ENCODE assay signal across 9 mouse cellular contexts in the genomic region with DNA sequence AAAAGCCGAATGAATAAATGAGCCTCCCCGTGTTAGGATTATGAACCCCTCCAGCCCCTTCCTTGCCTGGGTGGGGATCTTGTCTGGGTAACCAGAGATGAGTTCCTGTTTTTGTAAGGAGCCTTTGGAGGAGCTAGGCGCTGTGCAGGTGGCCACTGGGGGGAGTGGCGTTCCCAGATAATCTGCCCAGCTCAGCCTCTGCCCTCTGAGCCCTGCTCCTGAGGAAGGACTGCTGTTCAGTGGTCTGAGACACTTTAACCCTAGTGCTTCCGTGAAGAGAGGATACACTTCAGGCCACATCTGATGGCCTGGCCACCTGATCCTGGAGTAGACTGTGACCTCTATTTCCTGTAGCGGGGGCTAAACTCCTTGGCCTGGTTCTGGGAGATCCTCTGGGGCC. TPM values are rescaled to one million over a fixed set of nuclear protein-coding genes. Genes with fewer than 3 reads are reported as not detected.
DNase-seq lines count a peak whose midpoint lies in the region; ATAC-seq and TF ChIP-seq lines count a peak whose summit lies in the region.
"Had no signal": no experiment of that assay in that cellular context is flagged by ENCODE, and none has a peak within 500 bp of the region (broad histone marks: within the 10 kb centered on the region; RNA-seq: fewer than 3 reads in every experiment).

No protein-coding gene starts in this region.

- no peaks in the 10 kb centered on the region for H3K9me3 ChIP-seq in limb, embryonic 10.5 days (replicated peaks)
- H3K9me3 ChIP-seq in midbrain, embryonic 15.5 days: no peaks in the 10 kb centered on the region
- H3K9me3 ChIP-seq: liver, embryonic 15.5 days had no signal

- no peaks in the 10 kb centered on the region for H3K36me3 ChIP-seq in C2C12 (ENCODE audit: control insufficient read depth, insufficient read depth)
- no peaks in the 10 kb centered on the region for H3K36me3 ChIP-seq in limb, embryonic 10.5 days
- no peaks in the 10 kb centered on the region for H3K36me3 ChIP-seq in midbrain, embryonic 15.5 days (replicated peaks)
- H3K36me3 ChIP-seq: liver, embryonic 15.5 days had no signal

- no peaks in the 10 kb centered on the region for H3K79me2 ChIP-seq in C2C12 (ENCODE audit: control insufficient read depth, insufficient read depth)

- peaks cover 22% of the 10 kb centered on the region for H3K27me3 ChIP-seq in C2C12 (ENCODE audit: control insufficient read depth, insufficient read depth, insufficient read length)
- H3K27me3 ChIP-seq in limb, embryonic 10.5 days (ENCODE audit: low read depth, poor library complexity, severe bottlenecking): no peaks in the 10 kb centered on the region
- no peaks in the 10 kb centered on the region for H3K27me3 ChIP-seq in midbrain, embryonic 15.5 days (replicated peaks)

- no peaks in the 10 kb centered on the region for H3K79me3 ChIP-seq in C2C12 (ENCODE audit: low read depth)

- peak; percentile 7 for TF ChIP-seq CTCF in C2C12 (IDR thresholded peaks at IDR 0.05; ENCODE audit: control insufficient read depth, insufficient read depth, insufficient read length)
- TF ChIP-seq CTCF in embryonic fibroblast, embryonic 13.5 days (IDR thresholded peaks at IDR 0.05; ENCODE audit: borderline replicate concordance, insufficient read depth, low read length): peak; percentile 23; the same call in 1 of the 2 replicates

- H3K4me1 ChIP-seq in embryonic fibroblast, embryonic 13.5 days (ENCODE audit: control insufficient read depth, insufficient read depth, low read length): no peaks in the 10 kb centered on the region
- peaks cover 9% of the 10 kb centered on the region for H3K4me1 ChIP-seq in limb, embryonic 10.5 days
- peaks cover 6% of the 10 kb centered on the region; the same call in 1 of the 2 replicates for H3K4me1 ChIP-seq in midbrain, embryonic 15.5 days

- no peak overlapping the region for H3K9ac ChIP-seq in midbrain, embryonic 15.5 days
- H3K9ac ChIP-seq: liver, embryonic 15.5 days had no signal

- DNase-seq in cerebellum, adult 11 months: peak; percentile 18
- no peak for DNase-seq in cerebellum, adult 9-10 months
- peak; percentile 58 for DNase-seq in limb, embryonic 10.5 days (ENCODE audit: low spot score)
- no peak for DNase-seq in layer of hippocampus, postnatal 10 days (ENCODE audit: low spot score in 2 of 2)
- no peak for DNase-seq in frontal cortex, postnatal 14 days (ENCODE audit: low spot score in 2 of 2)

- no peak overlapping the region for H3K4me3 ChIP-seq in C2C12 (ENCODE audit: insufficient read depth, poor library complexity, severe bottlenecking)
- H3K4me3 ChIP-seq in embryonic fibroblast, embryonic 13.5 days (ENCODE audit: insufficient read depth, low read length): no peak overlapping the region
- no peak overlapping the region for H3K4me3 ChIP-seq in limb, embryonic 10.5 days
- no peak overlapping the region for H3K4me3 ChIP-seq in midbrain, embryonic 15.5 days
- H3K4me3 ChIP-seq: liver, embryonic 15.5 days had no signal

- no peak overlapping the region for H3K4me2 ChIP-seq in midbrain, embryonic 15.5 days
- H3K4me2 ChIP-seq: liver, embryonic 15.5 days had no signal

- H3K27ac ChIP-seq in embryonic fibroblast, embryonic 13.5 days (ENCODE audit: insufficient read depth, low read length): no peak overlapping the region
- no peak overlapping the region for H3K27ac ChIP-seq in limb, embryonic 10.5 days
- no peak overlapping the region for H3K27ac ChIP-seq in midbrain, embryonic 15.5 days
- H3K27ac ChIP-seq: liver, embryonic 15.5 days had no signal

- no peak for TF ChIP-seq POLR2A in embryonic fibroblast, embryonic 13.5 days (IDR thresholded peaks at IDR 0.05; ENCODE audit: low read depth, low read length)

- 21% methylated on average over 6 of the region's 6 CpGs for WGBS in limb, embryonic 10.5 days
- 15% methylated on average over 6 of the region's 6 CpGs for WGBS in midbrain, embryonic 15.5 days

- ATAC-seq in midbrain, embryonic 15.5 days (replicated peaks): 0 out of 2 replicates have a peak, but pooled peaks have one; percentile 42

- H3ac ChIP-seq in C2C12 (ENCODE audit: control insufficient read depth, insufficient read length, low read depth): no peak overlapping the region

TF ChIP-seq in C2C12, 6 proteins besides CTCF, POLR2A, EP300 and RAD21:
- TF ChIP-seq CEBPB (IDR thresholded peaks at IDR 0.05; ENCODE audit: low read depth) (no peak), MYOD1 (IDR thresholded peaks at IDR 0.05; ENCODE audit: control insufficient read depth, insufficient read length, low read depth) (no peak), MAX (IDR thresholded peaks at IDR 0.05) (no peak), USF1 (IDR thresholded peaks at IDR 0.05; ENCODE audit: low read depth) (no peak), FOSL1 (IDR thresholded peaks at IDR 0.05; ENCODE audit: insufficient read depth, low read length, poor library complexity, severe bottlenecking) (no peak), MYOG (IDR thresholded peaks at IDR 0.05; ENCODE audit: control insufficient read depth, extremely low read depth, insufficient read length) (no peak)

RNA-seq across cellular contexts. Expression of a gene that starts 7.2 kb away (rescaled TPM):
- 16.9 TPM for polyA plus RNA-seq in C2C12 (2012; fragmentation: generic; extraction: Trizol)
- 44.8 and 55.2 TPM in 2 replicates for polyA plus RNA-seq in embryonic fibroblast, embryonic 13.5 days (2011; ENCODE audit: insufficient read length, low read depth, missing spikeins)
- polyA plus RNA-seq in limb, embryonic 10.5 days (2016; fragmentation: Nextera tagmentation; extraction: Ambion mirVana): 78.8 and 88.8 TPM in 2 replicates
- polyA plus RNA-seq in midbrain, embryonic 15.5 days (2015; fragmentation: Nextera tagmentation; extraction: Ambion mirVana): 60.2 and 63.5 TPM in 2 replicates
- total RNA-seq in layer of hippocampus, postnatal 10 days (2021): 10 to 100 TPM; 63.4 to 68.8 TPM

Comparison
In these comparisons a context has a peak if more than half of its experiments do, and no peak if none do; other contexts are left out.
1. DNase-seq: peak in cerebellum, adult 11 months (single experiment) and limb, embryonic 10.5 days (single experiment); none in cerebellum, adult 9-10 months (single experiment), layer of hippocampus, postnatal 10 days (0 of 2) and frontal cortex, postnatal 14 days (0 of 2).